Mouse (Mus musculus) heart, postnatal 25 days (tissue): ENCODE measurements at regions not wholly inside any gene's neighbourhood (a gene's known extent, or its start where the extent isn't known, plus 50 kb on each side); places are given as distances from the start of the nearest gene placed in this dataset.

Experiments used
- DNase-seq: peaks from one replicate; pipeline ENCODE4 v3.0.0; 2022; ENCODE audit warnings: low spot score
- intact Hi-C: fragments of 180-260 bp; cut with DNase I; formaldehyde crosslinking; loops from one replicate; pipeline ENCODE4 v1.15.1; 2025

GRCm38 (mm10) chr6:144883117-144883516 is 101.3 kb upstream of the Sox5 start:
- intact Hi-C loops, result no loop called here
- DNase-seq, result no peak

GRCm38 (mm10) chr6:144880098-144880497 is 98.3 kb upstream of the Sox5 start:
- DNase-seq, result no peak
- intact Hi-C loops, result no loop called here

DNA sequence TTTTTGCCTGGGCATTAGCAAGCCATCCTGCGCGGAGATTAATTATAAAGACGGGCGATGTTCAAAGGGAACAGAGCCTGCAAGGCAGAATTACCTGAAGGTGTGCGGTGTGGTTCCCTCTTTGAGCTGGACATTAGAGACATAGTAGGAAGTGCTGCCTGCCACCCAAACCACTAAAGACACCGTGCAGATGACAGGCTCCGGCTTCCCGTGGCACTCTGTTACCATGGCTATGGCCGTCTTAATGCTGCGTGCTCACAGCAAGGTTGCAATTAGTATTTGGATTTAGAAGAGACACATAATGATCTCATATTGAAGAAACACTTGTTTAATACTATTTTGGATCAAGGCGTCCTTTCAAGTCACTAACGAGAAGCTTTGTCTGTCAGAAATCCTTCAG is 95.0 kb upstream of the Sox5 start:
- intact Hi-C loops, result no loop called here
- no peak for DNase-seq

- DNase-seq, result no peak
- intact Hi-C loops, result no loop called here
Measured at GRCm38 (mm10) chr6:144875862-144876261, 94.1 kb upstream of the Sox5 start.

DNA sequence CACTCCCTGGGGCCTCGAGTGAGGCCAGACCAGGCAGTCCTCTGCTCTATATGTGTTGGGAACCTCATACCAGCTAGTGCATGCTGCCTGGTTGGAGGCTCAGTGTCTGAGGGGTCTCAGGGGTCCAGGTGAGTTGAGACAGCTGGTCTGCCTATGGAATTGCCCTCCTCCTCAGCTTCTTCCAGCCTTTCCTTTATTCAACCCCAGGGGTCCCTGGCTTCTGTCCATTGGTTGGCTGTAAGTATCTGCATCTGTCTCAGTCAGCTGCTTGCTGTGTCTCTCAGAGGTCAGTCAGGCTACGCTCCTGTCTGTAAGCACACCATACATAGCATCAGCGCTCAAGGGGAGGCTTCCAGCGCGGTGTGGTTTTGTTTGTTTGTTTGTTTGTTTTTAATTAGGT is 92.5 kb upstream of the Sox5 start:
- intact Hi-C loops, result no loop called here
- no peak for DNase-seq

DNA sequence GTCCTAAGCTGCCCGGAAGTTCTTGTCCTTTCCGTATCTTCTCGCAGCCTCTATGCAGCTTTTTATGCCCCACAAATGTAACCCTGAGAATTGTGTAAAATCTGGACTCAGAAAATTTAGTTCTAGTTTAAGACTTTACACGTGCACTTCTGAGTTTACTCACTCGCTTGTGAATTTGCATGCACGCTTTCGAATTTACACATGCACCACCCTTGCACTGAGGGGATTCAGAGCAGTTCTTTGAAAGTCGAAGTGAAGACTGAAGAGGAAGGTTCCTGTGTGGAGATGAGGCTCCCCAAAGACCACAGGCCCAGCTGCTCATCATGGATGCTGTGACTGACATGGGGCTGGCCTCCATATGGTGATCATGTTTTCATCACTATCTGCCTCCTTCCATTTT is 89.2 kb upstream of the Sox5 start:
- intact Hi-C loops, result no loop called here
- DNase-seq, result no peak

DNA sequence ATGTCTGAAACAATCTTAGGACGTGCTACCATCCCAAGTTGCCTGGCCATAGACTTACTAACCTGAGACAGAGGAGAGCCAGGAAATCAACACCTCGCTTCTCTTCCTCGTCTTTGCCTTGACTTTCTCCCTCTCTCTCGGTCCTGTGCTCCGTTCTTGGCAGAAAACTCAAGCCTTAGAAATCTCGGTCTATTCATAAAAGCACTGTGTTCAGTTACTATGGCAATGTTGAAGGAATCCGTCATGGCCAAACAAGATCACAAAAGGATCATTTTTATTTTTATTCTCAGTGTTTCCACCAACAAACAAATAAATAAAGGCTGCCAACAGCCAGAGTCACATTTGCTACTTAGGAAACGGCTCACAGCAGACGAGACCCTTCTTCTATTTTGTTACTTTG is 85.6 kb upstream of the Sox5 start:
- intact Hi-C loops, result no loop called here
- DNase-seq, result no peak

DNA sequence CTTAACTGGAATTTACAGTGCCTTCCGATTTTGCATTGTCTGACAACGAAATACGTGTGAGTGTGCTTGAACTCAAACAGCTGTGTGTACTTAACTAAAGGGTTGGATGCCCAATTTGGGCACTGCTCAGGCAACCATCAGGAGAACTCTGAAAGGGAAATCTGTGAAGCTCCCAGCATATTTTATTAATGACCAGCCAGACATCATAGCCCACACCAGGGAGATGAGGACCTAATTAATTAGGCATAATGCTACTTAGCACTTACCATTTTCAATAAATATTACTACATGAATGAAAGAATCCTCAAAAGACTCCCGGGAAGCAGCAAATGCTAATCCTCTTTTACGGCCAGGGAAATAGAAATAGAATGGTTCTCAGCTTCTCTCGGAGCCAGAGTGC is 82.2 kb upstream of the Sox5 start:
- intact Hi-C loops, result no loop called here
- no peak for DNase-seq

- no peak for DNase-seq
- intact Hi-C loops, result no loop called here
Measured at GRCm38 (mm10) chr6:144863430-144863994, 81.7 kb upstream of the Sox5 start.

- intact Hi-C loops, result no loop called here
- DNase-seq, result no peak
Measured at GRCm38 (mm10) chr6:144841510-144841909, 59.7 kb upstream of the Sox5 start.

DNA sequence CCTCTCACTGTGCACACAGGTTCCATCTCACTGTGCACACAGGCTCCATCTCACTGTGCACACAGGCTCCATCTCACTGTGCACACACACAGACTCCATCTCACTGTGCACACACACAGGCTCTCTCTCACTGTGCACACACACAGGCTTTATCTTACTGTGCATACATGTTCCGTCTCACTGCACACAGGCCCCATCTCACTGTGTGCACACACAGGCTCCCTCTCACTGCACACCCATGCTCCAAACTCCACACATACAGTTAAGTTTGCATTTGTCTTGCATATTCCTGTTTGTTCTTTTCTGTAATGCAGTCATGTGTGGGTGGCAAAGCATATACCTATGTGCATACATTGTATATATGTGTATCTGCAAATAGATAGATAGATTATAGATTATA is 57.6 kb upstream of the Sox5 start:
- intact Hi-C loops, result no loop called here
- no peak for DNase-seq

GRCm38 (mm10) chr6:144834323-144835183 is 52.8 kb upstream of the Sox5 start:
- intact Hi-C loops, result no loop called here
- DNase-seq, result no peak
